Mouse (Mus musculus) hindbrain, embryonic 16.5 days (tissue): ENCODE measurements at regions not wholly inside any gene's neighbourhood (a gene's known extent, or its start where the extent isn't known, plus 50 kb on each side); places are given as distances from the start of the nearest gene placed in this dataset.

Experiments
- ATAC-seq: fragments of 200-750 bp; cut with Nextera tagmentation; 2 replicates; pipeline ENCODE4 v1.8.0; 2017; ENCODE audit warnings: moderate TSS enrichment, moderate library complexity
- H3K27ac ChIP-seq: fragments of 300-500 bp; sonication (generic); 2 replicates; pipeline ENCODE4 v1.5.1; 2014; ENCODE audit warnings: low read depth, mild to moderate bottlenecking, control low read depth, low read length, moderate library complexity
- H3K27me3 ChIP-seq: fragments of 300-500 bp; sonication (generic); replicated peaks from 2 replicates; pipeline ENCODE4 v1.6.1; 2014; ENCODE audit warnings: low read length; ENCODE audit not compliant: control insufficient read depth, insufficient read depth
- H3K36me3 ChIP-seq: fragments of 300-500 bp; sonication (generic); 2 replicates; pipeline ENCODE4 v1.6.1; 2014; ENCODE audit warnings: mild to moderate bottlenecking, low read length, moderate library complexity, mixed read lengths; ENCODE audit not compliant: control insufficient read depth, insufficient read depth
- H3K4me1 ChIP-seq: fragments of 300-500 bp; sonication (generic); 2 replicates; pipeline ENCODE4 v1.6.1; 2014; ENCODE audit warnings: low read depth, low read length; ENCODE audit not compliant: control insufficient read depth, insufficient read depth
- H3K4me2 ChIP-seq: fragments of 300-500 bp; sonication (generic); 2 replicates; pipeline ENCODE4 v1.6.1; 2014; ENCODE audit warnings: mild to moderate bottlenecking, low read length, control low read depth, moderate library complexity
- H3K4me3 ChIP-seq: fragments of 300-500 bp; sonication (generic); 2 replicates; pipeline ENCODE4 v1.5.1; 2014; ENCODE audit warnings: mild to moderate bottlenecking, low read length, control low read depth, moderate library complexity
- H3K9ac ChIP-seq: fragments of 300-500 bp; sonication (generic); 2 replicates; pipeline ENCODE4 v1.6.1; 2014; ENCODE audit warnings: low read depth, mild to moderate bottlenecking, control low read depth, low read length, moderate library complexity
- H3K9me3 ChIP-seq: fragments of 300-500 bp; sonication (generic); 2 replicates; pipeline ENCODE4 v1.6.1; 2014; ENCODE audit warnings: mild to moderate bottlenecking, low read length, moderate library complexity; ENCODE audit not compliant: control insufficient read depth
- WGBS: fragments of 180-500 bp; shearing (Covaris S2); extraction: QIAGEN DNeasy Blood & Tissue Kit; methylation state at CpG from one replicate; pipeline ENCODE4 v1.1.7; 2014; 5-methylcytosine and 5-hydroxymethylcytosine counted together

DNA sequence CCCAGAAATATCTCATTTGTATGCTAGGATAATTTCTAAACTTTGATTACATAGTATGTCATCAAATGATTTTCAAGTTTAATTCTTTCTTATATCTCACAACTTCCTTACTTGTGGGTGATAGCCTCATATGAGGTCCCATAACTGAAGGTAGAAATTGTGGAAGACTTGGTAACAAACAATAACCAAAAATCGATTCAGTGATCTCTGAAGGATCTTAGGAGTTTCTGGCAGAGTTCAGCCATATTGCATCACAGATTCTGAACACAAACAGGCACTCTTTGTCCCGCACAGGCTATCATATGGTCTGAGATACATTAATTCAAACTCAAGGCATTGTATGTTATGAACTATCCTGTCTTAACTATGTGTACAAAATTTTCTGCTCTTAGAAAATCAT, 385.2 kb downstream of the Nr2f2 start:
- no peaks in the 10 kb centered on the region for H3K36me3 ChIP-seq
- no peaks in the 10 kb centered on the region for H3K4me1 ChIP-seq
- no peaks in the 10 kb centered on the region; the same call in 1 of the 2 replicates for H3K27me3 ChIP-seq
- 77% methylated on average over 2 of the region's 2 CpGs for whole genome bisulfite sequencing
- no peak overlapping the region for H3K4me3 ChIP-seq
- H3K27ac ChIP-seq, result no peak overlapping the region
- no peaks in the 10 kb centered on the region for H3K9me3 ChIP-seq
- ATAC-seq, result no peak
- H3K9ac ChIP-seq, result no peak overlapping the region
- no peak overlapping the region for H3K4me2 ChIP-seq

DNA sequence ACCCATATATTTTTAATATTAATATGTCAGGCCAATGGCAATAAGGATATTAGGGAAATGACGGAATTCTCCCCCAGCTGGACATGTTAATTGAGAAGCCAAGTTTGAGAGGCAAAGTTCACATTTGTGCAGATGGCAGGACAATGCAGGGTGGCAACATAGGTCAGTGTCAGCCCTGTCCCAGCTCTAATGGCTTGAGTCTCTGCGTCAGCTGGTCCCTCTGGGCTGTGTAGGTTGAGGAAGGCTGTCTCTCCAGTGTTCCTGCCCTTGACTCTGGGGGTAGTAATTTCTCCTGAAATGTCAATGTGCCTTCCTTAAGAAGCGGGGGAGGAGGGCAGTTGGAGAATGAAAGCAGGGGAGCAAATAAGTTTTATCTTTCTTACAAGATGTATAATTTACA, 390.2 kb downstream of the Nr2f2 start:
- H3K4me1 ChIP-seq, result no peaks in the 10 kb centered on the region
- 59% methylated on average over 3 of the region's 3 CpGs for WGBS
- H3K27me3 ChIP-seq, result no peaks in the 10 kb centered on the region

DNA sequence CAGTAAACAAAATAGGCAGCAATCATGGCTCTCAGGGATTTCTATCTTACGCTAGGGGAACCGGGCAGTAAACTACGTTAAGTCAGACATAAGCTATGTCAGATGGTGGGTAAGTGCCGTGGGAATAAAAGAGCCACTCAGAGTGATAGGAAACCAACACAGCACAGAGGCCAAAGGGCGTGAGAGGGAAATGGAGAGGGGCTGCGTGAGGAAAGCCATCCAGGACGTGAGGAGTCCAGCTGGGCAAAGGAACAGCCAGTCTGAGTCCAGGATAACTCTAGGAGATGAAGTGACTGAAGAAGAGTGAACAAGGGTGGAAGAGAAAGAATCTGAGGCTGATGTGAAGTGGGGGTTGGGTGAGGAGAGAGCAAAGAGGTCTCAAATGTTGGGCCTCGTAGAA, 402.5 kb downstream of the Nr2f2 start:
- Histone ChIP-seq H3K27ac (no peak overlapping the region), H3K9me3 (no peaks in the 10 kb centered on the region), H3K4me1 (no peaks in the 10 kb centered on the region), H3K4me2 (no peak overlapping the region), H3K9ac (no peak overlapping the region), H3K4me3 (no peak overlapping the region), H3K36me3 (no peaks in the 10 kb centered on the region), H3K27me3 (no peaks in the 10 kb centered on the region; the same call in none of the 2 replicates)
- ATAC-seq, result no peak
- WGBS, result 73% methylated on average over 8 of the region's 8 CpGs

More for the DNA sequence above, 390.2 kb downstream of the Nr2f2 start:
- no peak for ATAC-seq
- H3K4me3 ChIP-seq, result no peak overlapping the region
- H3K27ac ChIP-seq, result no peak overlapping the region
- H3K36me3 ChIP-seq, result no peaks in the 10 kb centered on the region
- H3K9me3 ChIP-seq, result no peaks in the 10 kb centered on the region
- H3K4me2 ChIP-seq, result no peak overlapping the region
- no peak overlapping the region for H3K9ac ChIP-seq

DNA sequence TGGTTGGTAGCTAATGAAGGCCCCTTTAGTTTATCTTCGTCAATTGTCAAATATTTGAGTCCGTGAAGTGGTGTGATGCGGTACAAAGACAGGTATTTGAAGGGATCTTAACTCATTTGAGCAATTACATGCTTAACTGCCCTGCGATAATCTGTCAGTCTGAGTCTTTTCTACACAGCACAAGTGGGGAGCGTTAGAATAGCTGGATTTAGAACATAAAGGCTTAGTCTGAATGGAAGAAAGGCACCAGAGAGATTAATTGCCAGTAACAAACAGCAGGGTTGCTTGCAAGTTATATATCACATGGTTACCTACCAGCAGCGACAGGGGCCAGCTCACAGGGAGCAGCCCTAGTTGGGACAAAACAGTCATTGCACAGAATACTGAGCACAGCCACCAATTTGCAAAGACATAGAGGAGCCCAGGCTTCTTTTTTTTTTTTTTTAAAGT, 416.3 kb downstream of the Nr2f2 start:
- Histone ChIP-seq H3K27ac (no peak overlapping the region), H3K9me3 (no peaks in the 10 kb centered on the region), H3K36me3 (no peaks in the 10 kb centered on the region), H3K4me1 (peaks cover 7% of the 10 kb centered on the region), H3K4me2 (peak overlapping the region; percentile 31), H3K27me3 (peaks cover 3% of the 10 kb centered on the region), H3K9ac (no peak overlapping the region), H3K4me3 (no peak overlapping the region)
- ATAC-seq, result peak; percentile 56
- WGBS, result 13% methylated on average over 6 of the region's 6 CpGs

DNA sequence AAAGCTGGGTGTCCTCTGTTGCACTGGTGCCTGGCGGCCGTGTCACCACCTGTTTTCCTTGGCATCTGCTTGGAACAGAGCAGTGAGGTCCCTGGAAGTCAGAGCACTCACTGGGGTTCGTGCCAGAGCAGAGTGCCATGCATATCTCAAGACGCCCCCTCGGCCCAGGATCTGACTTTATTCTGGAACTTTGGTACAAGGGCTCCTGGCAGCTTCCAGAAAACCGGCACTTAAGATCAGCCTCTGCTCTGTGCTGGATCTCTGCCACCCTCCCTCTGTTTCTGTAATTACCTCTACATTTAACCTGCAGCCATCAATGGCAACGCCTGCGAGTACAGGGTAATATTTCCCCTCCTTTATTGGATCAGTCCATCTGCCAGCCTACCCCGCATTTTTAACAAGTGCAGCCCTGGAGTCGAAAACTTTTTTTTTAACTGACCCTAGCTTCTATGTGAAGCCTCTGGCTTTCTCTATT, 416.9 kb downstream of the Nr2f2 start:
- Histone ChIP-seq H3K36me3 (no peaks in the 10 kb centered on the region), H3K4me1 (peaks cover 7% of the 10 kb centered on the region), H3K9ac (no peak overlapping the region), H3K27me3 (peaks cover 3% of the 10 kb centered on the region), H3K27ac (no peak overlapping the region), H3K4me3 (no peak overlapping the region), H3K4me2 (peak overlapping the region; percentile 31; the same call in 1 of the 2 replicates), H3K9me3 (no peaks in the 10 kb centered on the region)
- 26% methylated on average over 10 of the region's 10 CpGs for WGBS
- peak; percentile 72; the same call in 1 of the 2 replicates for ATAC-seq

DNA sequence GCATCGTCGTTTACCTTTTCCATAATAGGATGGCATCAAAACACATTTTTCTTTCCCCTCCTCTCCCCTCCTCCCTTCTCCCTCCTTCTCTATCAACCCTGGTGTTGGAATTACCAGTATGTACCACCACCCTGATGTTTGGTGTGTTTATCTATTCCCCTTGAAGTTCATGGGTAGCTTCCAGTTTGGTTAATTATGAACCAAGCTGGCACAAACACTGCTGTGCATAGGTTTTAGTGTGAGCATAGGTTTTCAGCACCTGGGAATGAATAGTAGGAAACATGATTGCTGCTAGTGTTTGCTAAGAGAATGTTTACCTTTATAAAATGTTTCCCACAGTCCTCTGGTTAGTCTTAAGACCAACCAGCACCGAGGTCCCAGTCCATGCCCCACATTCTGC, 420.1 kb downstream of the Nr2f2 start:
- no peak for ATAC-seq
- 91% methylated on average over 3 of the region's 3 CpGs for WGBS
- no peak overlapping the region for H3K27ac ChIP-seq
- H3K9ac ChIP-seq, result no peak overlapping the region
- H3K4me3 ChIP-seq, result no peak overlapping the region
- no peak overlapping the region for H3K4me2 ChIP-seq
- peaks cover 7% of the 10 kb centered on the region for H3K4me1 ChIP-seq
- H3K9me3 ChIP-seq, result no peaks in the 10 kb centered on the region
- H3K27me3 ChIP-seq, result peaks cover 3% of the 10 kb centered on the region
- no peaks in the 10 kb centered on the region for H3K36me3 ChIP-seq

DNA sequence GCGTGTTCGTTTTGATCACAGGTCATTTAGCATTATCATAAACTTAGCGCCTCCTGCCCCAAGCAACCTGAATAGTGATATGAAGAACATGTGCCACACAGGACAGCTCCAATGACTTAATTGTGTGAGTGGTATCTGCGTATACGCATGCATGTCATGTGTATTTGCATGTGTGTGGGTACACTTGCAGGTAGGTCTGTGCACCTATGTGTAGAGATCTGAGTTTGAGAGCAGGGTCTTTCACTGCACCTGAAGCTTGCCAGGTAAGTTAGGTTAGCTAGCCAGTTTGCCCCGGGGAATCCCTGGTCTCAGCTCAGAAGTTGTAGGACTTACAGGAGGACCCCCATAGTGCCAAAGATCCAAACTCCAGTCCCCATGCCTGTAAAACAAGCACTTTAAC, 424.7 kb downstream of the Nr2f2 start:
- Histone ChIP-seq H3K27me3 (peaks cover 2% of the 10 kb centered on the region; the same call in 1 of the 2 replicates), H3K27ac (no peak overlapping the region)

DNA sequence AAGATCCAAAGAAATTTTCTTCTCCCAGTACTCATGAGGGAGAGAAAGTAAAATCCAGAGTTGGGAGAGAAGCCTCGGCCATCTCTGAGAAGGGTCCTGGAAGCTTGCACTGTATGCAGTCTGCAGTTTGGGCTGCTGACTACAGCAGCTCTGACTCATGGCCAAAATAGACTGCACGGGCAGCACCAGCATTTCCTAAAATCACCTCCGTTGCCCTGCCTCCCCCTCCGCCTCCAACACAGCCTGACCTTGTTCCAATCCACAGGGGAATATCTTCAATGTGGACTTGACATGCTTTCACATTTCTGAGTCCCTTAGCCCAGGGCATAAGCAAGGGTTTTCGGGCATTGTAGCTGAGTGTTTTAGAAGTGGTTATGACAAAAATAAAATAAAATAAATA, 441.3 kb downstream of the Nr2f2 start:
- 91% methylated on average over 5 of the region's 5 CpGs for WGBS
- Histone ChIP-seq H3K4me2 (no peak overlapping the region), H3K4me1 (no peaks in the 10 kb centered on the region), H3K36me3 (no peaks in the 10 kb centered on the region), H3K27ac (no peak overlapping the region), H3K9me3 (no peaks in the 10 kb centered on the region), H3K4me3 (no peak overlapping the region), H3K27me3 (no peaks in the 10 kb centered on the region), H3K9ac (no peak overlapping the region)
- ATAC-seq, result no peak

More for the DNA sequence above, 424.7 kb downstream of the Nr2f2 start:
- H3K36me3 ChIP-seq, result no peaks in the 10 kb centered on the region
- no peak overlapping the region for H3K9ac ChIP-seq
- no peak for ATAC-seq
- H3K4me2 ChIP-seq, result no peak overlapping the region
- H3K9me3 ChIP-seq, result no peaks in the 10 kb centered on the region
- no peaks in the 10 kb centered on the region for H3K4me1 ChIP-seq
- no peak overlapping the region for H3K4me3 ChIP-seq
- 97% methylated on average over 6 of the region's 6 CpGs for WGBS

DNA sequence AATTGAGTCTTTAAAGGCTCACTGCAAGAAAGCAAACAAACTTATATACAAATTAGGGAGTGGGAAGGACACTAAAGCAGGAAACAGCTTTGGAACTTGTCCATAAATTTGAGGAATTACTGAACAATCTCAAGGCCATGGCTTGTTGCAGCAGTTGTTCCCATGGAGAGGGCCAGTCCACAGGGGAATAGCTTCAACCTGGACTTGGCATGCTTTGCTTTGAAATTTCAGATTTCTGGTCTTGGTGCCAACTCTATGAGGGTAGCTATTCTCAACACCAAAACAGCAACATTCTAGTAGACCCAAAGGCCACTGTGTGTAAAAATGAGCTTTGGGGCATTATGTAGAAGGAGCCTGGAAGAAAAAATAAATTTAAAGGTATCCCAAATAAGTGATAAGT, 442.0 kb downstream of the Nr2f2 start:
- Histone ChIP-seq H3K36me3 (no peaks in the 10 kb centered on the region), H3K27ac (no peak overlapping the region), H3K4me2 (no peak overlapping the region), H3K9me3 (no peaks in the 10 kb centered on the region), H3K9ac (no peak overlapping the region), H3K27me3 (no peaks in the 10 kb centered on the region), H3K4me3 (no peak overlapping the region), H3K4me1 (no peaks in the 10 kb centered on the region)
- no peak for ATAC-seq

DNA sequence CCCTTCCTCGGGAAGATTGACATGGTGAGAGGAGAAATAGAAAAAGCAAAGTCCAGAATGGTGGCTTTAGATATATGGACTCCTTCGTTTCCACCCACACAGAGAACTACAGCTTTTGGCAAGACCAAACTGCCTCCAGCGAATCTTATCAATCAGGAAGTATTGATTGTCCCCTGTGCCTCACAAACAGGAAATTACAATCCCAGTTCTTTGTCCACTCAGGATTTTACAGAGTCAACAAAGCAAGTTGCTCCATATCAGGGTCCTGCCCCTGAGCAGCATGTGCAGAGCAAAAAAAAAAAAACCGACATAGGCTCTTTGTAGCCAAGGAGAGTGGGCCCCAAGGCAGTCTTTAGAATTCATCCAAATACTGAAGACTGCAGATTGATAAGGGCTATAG, 454.8 kb downstream of the Nr2f2 start:
- no peaks in the 10 kb centered on the region for H3K36me3 ChIP-seq
- WGBS, result 79% methylated on average over 4 of the region's 4 CpGs
- no peaks in the 10 kb centered on the region for H3K9me3 ChIP-seq
- no peaks in the 10 kb centered on the region for H3K27me3 ChIP-seq
- H3K4me3 ChIP-seq, result no peak overlapping the region
- ATAC-seq, result no peak
- no peaks in the 10 kb centered on the region for H3K4me1 ChIP-seq
- no peak overlapping the region for H3K9ac ChIP-seq
- no peak overlapping the region for H3K27ac ChIP-seq
- H3K4me2 ChIP-seq, result no peak overlapping the region
